Mouse (Mus musculus) CH12.LX (cell line): ENCODE measurements around the gene Uqcrh.

ENCODE experiments used
- CTCF ChIP-seq, 2 experiments: IDR thresholded peaks in 1 of 2; conservative IDR thresholded peaks in 1 of 2; 2 replicates each; pipeline ENCODE4 v1.5.1; 2011 to 2012; ENCODE audit warnings: low read depth in 2 of 2, low read length in 2 of 2, improper control_type of control experiment in 1 of 2, inconsistent platforms in 1 of 2, mild to moderate bottlenecking in 1 of 2, moderate library complexity in 1 of 2
- EP300 ChIP-seq: IDR thresholded peaks from 2 replicates; pipeline ENCODE4 v1.6.1; 2011; ENCODE audit warnings: low read length, improper control_type of control experiment
- HCFC1 ChIP-seq: IDR thresholded peaks from 2 replicates; pipeline ENCODE4 v1.6.1; 2012; ENCODE audit warnings: low read depth, mild to moderate bottlenecking, inconsistent platforms, low read length, improper control_type of control experiment
- MAX ChIP-seq: IDR thresholded peaks from 2 replicates; pipeline ENCODE4 v1.6.1; 2011; ENCODE audit warnings: low read length, improper control_type of control experiment
- MAZ ChIP-seq: IDR thresholded peaks from 2 replicates; pipeline ENCODE4 v1.6.1; 2012; ENCODE audit warnings: low read depth, mild to moderate bottlenecking, inconsistent platforms, low read length, improper control_type of control experiment, moderate library complexity
- RAD21 ChIP-seq: IDR thresholded peaks from 2 replicates; pipeline ENCODE4 v1.6.1; 2011; ENCODE audit warnings: low read depth, mild to moderate bottlenecking, low read length, improper control_type of control experiment, moderate library complexity
- SIN3A ChIP-seq: IDR thresholded peaks from 2 replicates; pipeline ENCODE4 v1.6.1; 2012; ENCODE audit warnings: low read length, improper control_type of control experiment, inconsistent platforms
- USF1 ChIP-seq: IDR thresholded peaks from 2 replicates; pipeline ENCODE4 v1.6.1; 2014; ENCODE audit warnings: low read depth, mild to moderate bottlenecking, inconsistent platforms, low read length, improper control_type of control experiment
- USF2 ChIP-seq: conservative IDR thresholded peaks from 2 replicates; pipeline ENCODE4 v1.6.1; 2011; ENCODE audit warnings: low read depth, low read length, improper control_type of control experiment
- ZMIZ1 ChIP-seq: IDR thresholded peaks from 2 replicates; pipeline ENCODE4 v1.6.1; 2012; ENCODE audit warnings: low read depth, mild to moderate bottlenecking, inconsistent platforms, low read length, improper control_type of control experiment
- ZNF384 ChIP-seq: IDR thresholded peaks from 2 replicates; pipeline ENCODE4 v1.6.1; 2012; ENCODE audit warnings: low read depth, low read length, improper control_type of control experiment, inconsistent platforms

GRCm38 (mm10) chr4:116033374-116033773 lies 41.5 kb downstream of the Uqcrh start:
- TF ChIP-seq USF2, result no peak
- TF ChIP-seq SIN3A, result no peak
- no peak for TF ChIP-seq CTCF (conservative IDR thresholded peaks at IDR 0.05 in 1 of 2, IDR thresholded peaks at IDR 0.05 in 1 of 2; ENCODE audit: low read depth in 2 of 2, low read length in 2 of 2)
- no peak for TF ChIP-seq EP300
- no peak for TF ChIP-seq MAX
- no peak for TF ChIP-seq RAD21
- no peak for TF ChIP-seq ZNF384
- TF ChIP-seq USF1, result no peak
- no peak for TF ChIP-seq HCFC1
- no peak for TF ChIP-seq ZMIZ1
- no peak for TF ChIP-seq MAZ
